Mouse (Mus musculus) midbrain, embryonic 14.5 days (tissue): ENCODE measurements at regions not wholly inside any gene's neighbourhood (a gene's known extent, or its start where the extent isn't known, plus 50 kb on each side); places are given as distances from the start of the nearest gene placed in this dataset.

ENCODE experiments used
- ATAC-seq: fragments of 200-750 bp; cut with Nextera tagmentation; 2 replicates; pipeline ENCODE4 v1.8.0; 2017; ENCODE audit warnings: moderate number of reproducible peaks, moderate library complexity; ENCODE audit not compliant: low FRiP score, low TSS enrichment
- DNase-seq: peaks from one replicate; pipeline ENCODE4 v3.0.0-alpha.2; 2015
- H3K27ac ChIP-seq: fragments of 300-500 bp; sonication (generic); replicated peaks from 2 replicates; pipeline ENCODE4 v1.5.1; 2014; ENCODE audit warnings: mild to moderate bottlenecking, low read depth, low read length, moderate library complexity
- H3K27me3 ChIP-seq: fragments of 300-500 bp; sonication (generic); 2 replicates; pipeline ENCODE4 v1.6.1; 2014; ENCODE audit warnings: low read length, control low read depth, mixed read lengths; ENCODE audit not compliant: control insufficient read depth, insufficient read depth
- H3K36me3 ChIP-seq: fragments of 300-500 bp; sonication (generic); 2 replicates; pipeline ENCODE4 v1.6.1; 2014; ENCODE audit warnings: low read length, control low read depth; ENCODE audit not compliant: control insufficient read depth, insufficient read depth
- H3K4me1 ChIP-seq: fragments of 300-500 bp; sonication (generic); 2 replicates; pipeline ENCODE4 v1.6.1; 2014; ENCODE audit warnings: mild to moderate bottlenecking, antibody characterized with exemption, low read length, control low read depth; ENCODE audit not compliant: control insufficient read depth, insufficient read depth
- H3K4me2 ChIP-seq: fragments of 300-500 bp; sonication (generic); 2 replicates; pipeline ENCODE4 v1.6.1; 2014; ENCODE audit warnings: mild to moderate bottlenecking, low read length, moderate library complexity
- H3K4me3 ChIP-seq: fragments of 300-500 bp; sonication (generic); replicated peaks from 2 replicates; pipeline ENCODE4 v1.5.1; 2014; ENCODE audit warnings: low read depth, low read length
- H3K9ac ChIP-seq: fragments of 300-500 bp; sonication (generic); replicated peaks from 2 replicates; pipeline ENCODE4 v1.6.1; 2014; ENCODE audit warnings: mild to moderate bottlenecking, low read length, moderate library complexity
- H3K9me3 ChIP-seq: fragments of 300-500 bp; sonication (generic); 2 replicates; pipeline ENCODE4 v1.6.1; 2016; ENCODE audit warnings: low read length, control low read depth, mixed read lengths; ENCODE audit not compliant: control insufficient read depth
- WGBS: fragments of 180-500 bp; shearing (Covaris S2); extraction: QIAGEN DNeasy Blood & Tissue Kit; methylation state at CpG from one replicate; pipeline ENCODE4 v1.1.7; 2014; 5-methylcytosine and 5-hydroxymethylcytosine counted together

GRCm38 (mm10) chr10:118720630-118721029 is 149.4 kb downstream of the Dyrk2 start:
- H3K27ac ChIP-seq: no peak overlapping the region; the same call in 1 of the 2 replicates
- no peaks in the 10 kb centered on the region for H3K9me3 ChIP-seq
- no peak overlapping the region for H3K4me2 ChIP-seq
- peaks cover 20% of the 10 kb centered on the region for H3K4me1 ChIP-seq
- no peaks in the 10 kb centered on the region for H3K36me3 ChIP-seq
- H3K27me3 ChIP-seq: 0 out of 2 replicates have a peak, but pooled peaks cover 3% of the 10 kb centered on the region
- WGBS: 6% methylated on average over 1 of the region's 1 CpGs
- H3K9ac ChIP-seq: no peak overlapping the region
- DNase-seq (peak; percentile 78), ATAC-seq (peak; percentile 46; the same call in 1 of the 2 replicates)
- H3K4me3 ChIP-seq: no peak overlapping the region

- Histone ChIP-seq H3K4me2 (no peak overlapping the region), H3K9ac (no peak overlapping the region), H3K4me3 (no peak overlapping the region), H3K36me3 (no peaks in the 10 kb centered on the region), H3K9me3 (no peaks in the 10 kb centered on the region), H3K27ac (0 out of 2 replicates have a peak overlapping the region, but pooled peaks have one; percentile 45), H3K4me1 (peaks cover 20% of the 10 kb centered on the region), H3K27me3 (0 out of 2 replicates have a peak, but pooled peaks cover 3% of the 10 kb centered on the region)
- DNase-seq (peak; percentile 20), ATAC-seq (no peak)
- 46% methylated on average over 5 of the region's 5 CpGs for WGBS
Observed at GRCm38 (mm10) chr10:118722132-118722551, 147.9 kb downstream of the Dyrk2 start.

GRCm38 (mm10) chr10:118722671-118723070 is 147.3 kb downstream of the Dyrk2 start:
- Histone ChIP-seq H3K27me3 (0 out of 2 replicates have a peak, but pooled peaks cover 3% of the 10 kb centered on the region), H3K4me1 (peaks cover 20% of the 10 kb centered on the region), H3K9ac (no peak overlapping the region), H3K9me3 (no peaks in the 10 kb centered on the region), H3K36me3 (no peaks in the 10 kb centered on the region), H3K27ac (no peak overlapping the region), H3K4me3 (no peak overlapping the region), H3K4me2 (no peak overlapping the region)
- ATAC-seq (no peak), DNase-seq (peak; percentile 66)
- 47% methylated on average over 3 of the region's 3 CpGs for WGBS

- ATAC-seq (no peak), DNase-seq (no peak)
- Histone ChIP-seq H3K9me3 (no peaks in the 10 kb centered on the region), H3K4me2 (no peak overlapping the region), H3K27me3 (no peaks in the 10 kb centered on the region), H3K9ac (no peak overlapping the region), H3K4me3 (no peak overlapping the region), H3K27ac (no peak overlapping the region), H3K36me3 (no peaks in the 10 kb centered on the region), H3K4me1 (no peaks in the 10 kb centered on the region)
- WGBS: 86% methylated on average over 4 of the region's 4 CpGs
Observed at GRCm38 (mm10) chr10:118736093-118736492, 133.9 kb downstream of the Dyrk2 start.

GRCm38 (mm10) chr10:118737064-118737463 is 132.9 kb downstream of the Dyrk2 start:
- ATAC-seq (no peak), DNase-seq (no peak)
- no peaks in the 10 kb centered on the region for H3K9me3 ChIP-seq
- H3K9ac ChIP-seq: no peak overlapping the region
- H3K4me3 ChIP-seq: no peak overlapping the region
- no peak overlapping the region for H3K27ac ChIP-seq
- H3K27me3 ChIP-seq: no peaks in the 10 kb centered on the region
- no peaks in the 10 kb centered on the region for H3K36me3 ChIP-seq
- H3K4me2 ChIP-seq: no peak overlapping the region
- H3K4me1 ChIP-seq: no peaks in the 10 kb centered on the region

GRCm38 (mm10) chr10:118739849-118740481 is 130.0 kb downstream of the Dyrk2 start:
- 88% methylated on average over 10 of the region's 10 CpGs for WGBS
- Histone ChIP-seq H3K4me1 (no peaks in the 10 kb centered on the region), H3K4me3 (no peak overlapping the region), H3K27me3 (no peaks in the 10 kb centered on the region), H3K9ac (no peak overlapping the region), H3K4me2 (no peak overlapping the region), H3K27ac (no peak overlapping the region), H3K36me3 (no peaks in the 10 kb centered on the region), H3K9me3 (no peaks in the 10 kb centered on the region)
- DNase-seq: no peak
- ATAC-seq: no peak

- WGBS: 95% methylated on average over 9 of the region's 9 CpGs
- Histone ChIP-seq H3K27ac (no peak overlapping the region), H3K9me3 (no peaks in the 10 kb centered on the region), H3K9ac (no peak overlapping the region), H3K4me3 (no peak overlapping the region), H3K4me2 (no peak overlapping the region), H3K36me3 (no peaks in the 10 kb centered on the region), H3K4me1 (no peaks in the 10 kb centered on the region), H3K27me3 (no peaks in the 10 kb centered on the region)
- ATAC-seq (no peak), DNase-seq (no peak)
Observed at GRCm38 (mm10) chr10:118743831-118744230, 126.2 kb downstream of the Dyrk2 start.

GRCm38 (mm10) chr10:118746719-118747395 is 123.2 kb downstream of the Dyrk2 start:
- Histone ChIP-seq H3K27ac (no peak overlapping the region), H3K9ac (no peak overlapping the region), H3K27me3 (no peaks in the 10 kb centered on the region), H3K4me1 (no peaks in the 10 kb centered on the region), H3K9me3 (no peaks in the 10 kb centered on the region), H3K4me3 (no peak overlapping the region), H3K4me2 (no peak overlapping the region), H3K36me3 (no peaks in the 10 kb centered on the region)
- whole genome bisulfite sequencing: 57% methylated on average over 4 of the region's 4 CpGs
- DNase-seq (no peak), ATAC-seq (no peak)

- ATAC-seq (no peak), DNase-seq (no peak)
- Histone ChIP-seq H3K9me3 (no peaks in the 10 kb centered on the region), H3K4me1 (no peaks in the 10 kb centered on the region), H3K4me3 (no peak overlapping the region), H3K36me3 (no peaks in the 10 kb centered on the region), H3K4me2 (no peak overlapping the region), H3K27ac (no peak overlapping the region), H3K27me3 (no peaks in the 10 kb centered on the region), H3K9ac (no peak overlapping the region)
- WGBS: 97% methylated on average over 1 of the region's 1 CpGs
Observed at GRCm38 (mm10) chr10:118749039-118749438, 121.0 kb downstream of the Dyrk2 start.
